Mouse (Mus musculus): ENCODE results near the gene Prss46. TPM values are rescaled to one million over a fixed set of nuclear protein-coding genes. Genes with fewer than 3 reads are reported as not detected.
A peak's percentile ranks its signal among the peaks of the same experiment; 100 is the strongest.

Gene Prss46
- polyA plus RNA-seq, 1 experiment from 2014 or later, result not detected

- 82% methylated on average over 19 of the region's 19 CpGs for WGBS
- ATAC-seq (ENCODE audit: low FRiP score, low read depth), result no peak
- Histone ChIP-seq H3K27me3 (no peaks in the 10 kb centered on the region), H3K36me3 (no peaks in the 10 kb centered on the region), H3K9ac (no peak within 1 kb of the TSS), H3K9me3 (no peaks in the 10 kb centered on the region), H3K27ac (replicated peaks) (no peak within 1 kb of the TSS), H3K4me2 (no peak within 1 kb of the TSS), H3K4me3 (no peak within 1 kb of the TSS), H3K4me1 (replicated peaks) (no peaks in the 10 kb centered on the region)
These were observed 9.9 kb upstream of the Prss46 start, which contains the start of gene Prss45 for GRCm38 (mm10) chr9:110834411-110834810. TSS of gene Prss45 (plus strand) at chr9:110834588.

- no peak overlapping the region for H3K4me3 ChIP-seq
- H3K36me3 ChIP-seq, result no peaks in the 10 kb centered on the region
- no peaks in the 10 kb centered on the region for H3K9me3 ChIP-seq
- no peak overlapping the region for H3K9ac ChIP-seq
- no peak for ATAC-seq (ENCODE audit: low FRiP score, low read depth)
- H3K27ac ChIP-seq (replicated peaks), result no peak overlapping the region
- no peaks in the 10 kb centered on the region for H3K27me3 ChIP-seq
- whole genome bisulfite sequencing, result 42% methylated on average over 10 of the region's 10 CpGs
- no peak overlapping the region for H3K4me2 ChIP-seq
- H3K4me1 ChIP-seq (replicated peaks), result no peaks in the 10 kb centered on the region
These were observed 9.3 kb upstream of the Prss46 start for GRCm38 (mm10) chr9:110834961-110835360.

GRCm38 (mm10) chr9:110836112-110836511, 8.2 kb upstream of the Prss46 start:
- Histone ChIP-seq H3K27ac (replicated peaks) (no peak overlapping the region), H3K4me3 (no peak overlapping the region), H3K36me3 (no peaks in the 10 kb centered on the region), H3K9me3 (no peaks in the 10 kb centered on the region), H3K4me2 (no peak overlapping the region), H3K4me1 (replicated peaks) (no peaks in the 10 kb centered on the region), H3K27me3 (no peaks in the 10 kb centered on the region), H3K9ac (no peak overlapping the region)
- ATAC-seq (ENCODE audit: low FRiP score, low read depth), result no peak
- 48% methylated on average over 2 of the region's 2 CpGs for WGBS

GRCm38 (mm10) chr9:110840905-110841304, 3.4 kb upstream of the Prss46 start:
- Histone ChIP-seq H3K9ac (no peak overlapping the region), H3K27ac (replicated peaks) (no peak overlapping the region), H3K27me3 (no peaks in the 10 kb centered on the region), H3K4me1 (replicated peaks) (no peaks in the 10 kb centered on the region), H3K9me3 (no peaks in the 10 kb centered on the region), H3K4me2 (no peak overlapping the region), H3K36me3 (no peaks in the 10 kb centered on the region), H3K4me3 (no peak overlapping the region)
- 64% methylated on average over 6 of the region's 6 CpGs for WGBS
- ATAC-seq (ENCODE audit: low FRiP score, low read depth), result no peak

- ATAC-seq (ENCODE audit: low FRiP score, low read depth), result no peak
- WGBS, result 85% methylated on average over 2 of the region's 2 CpGs
- Histone ChIP-seq H3K27me3 (no peaks in the 10 kb centered on the region), H3K9ac (no peak overlapping the region), H3K9me3 (no peaks in the 10 kb centered on the region), H3K4me1 (replicated peaks) (no peaks in the 10 kb centered on the region), H3K4me2 (no peak overlapping the region), H3K27ac (replicated peaks) (no peak overlapping the region), H3K4me3 (no peak overlapping the region), H3K36me3 (no peaks in the 10 kb centered on the region)
These were observed 2.9 kb upstream of the Prss46 start for GRCm38 (mm10) chr9:110841438-110841837.

GRCm38 (mm10) chr9:110849162-110849561, 4.9 kb downstream of the Prss46 start:
- no peak overlapping the region for H3K4me2 ChIP-seq
- no peak overlapping the region for H3K4me3 ChIP-seq
- no peaks in the 10 kb centered on the region for H3K4me1 ChIP-seq (replicated peaks)
- no peak for ATAC-seq (ENCODE audit: low FRiP score, low read depth)
- H3K27ac ChIP-seq (replicated peaks), result no peak overlapping the region
- H3K9me3 ChIP-seq, result no peaks in the 10 kb centered on the region
- no peaks in the 10 kb centered on the region for H3K36me3 ChIP-seq
- WGBS, result 77% methylated on average over 7 of the region's 7 CpGs
- no peak overlapping the region for H3K9ac ChIP-seq
- H3K27me3 ChIP-seq, result no peaks in the 10 kb centered on the region

GRCm38 (mm10) chr9:110855903-110856302, 11.6 kb downstream of the Prss46 start:
- WGBS, result 77% methylated on average over 7 of the region's 7 CpGs
- no peak overlapping the region for H3K9ac ChIP-seq
- no peak overlapping the region for H3K27ac ChIP-seq (replicated peaks)
- H3K4me1 ChIP-seq (replicated peaks), result peaks cover 6% of the 10 kb centered on the region
- no peaks in the 10 kb centered on the region for H3K9me3 ChIP-seq
- ATAC-seq (ENCODE audit: low FRiP score, low read depth), result no peak
- H3K36me3 ChIP-seq, result no peaks in the 10 kb centered on the region
- no peak overlapping the region for H3K4me3 ChIP-seq
- peaks cover 14% of the 10 kb centered on the region for H3K27me3 ChIP-seq
- no peak overlapping the region for H3K4me2 ChIP-seq

- ATAC-seq (ENCODE audit: low FRiP score, low read depth), result no peak
These were observed 12.6 kb downstream of the Prss46 start for GRCm38 (mm10) chr9:110856920-110857319.

GRCm38 (mm10) chr9:110857781-110858472, 13.6 kb downstream of the Prss46 start, which contains the start of gene Prss50:
TSS of gene Prss50 (plus strand) at chr9:110857967.
- Histone ChIP-seq H3K4me2 (peak within 1 kb of the TSS; percentile 54), H3K27ac (replicated peaks) (no peak within 1 kb of the TSS), H3K4me1 (replicated peaks) (peaks cover 6% of the 10 kb centered on the region), H3K36me3 (no peaks in the 10 kb centered on the region), H3K9ac (no peak within 1 kb of the TSS), H3K9me3 (no peaks in the 10 kb centered on the region), H3K4me3 (peak within 1 kb of the TSS; percentile 27), H3K27me3 (peaks cover 14% of the 10 kb centered on the region)
- 11% methylated on average over 44 of the region's 50 CpGs for WGBS
- ATAC-seq (ENCODE audit: low FRiP score, low read depth), result no peak

More at GRCm38 (mm10) chr9:110856920-110857319, 12.6 kb downstream of the Prss46 start:
- no peaks in the 10 kb centered on the region for H3K9me3 ChIP-seq
- no peak overlapping the region for H3K4me2 ChIP-seq
- H3K9ac ChIP-seq, result no peak overlapping the region
- peaks cover 14% of the 10 kb centered on the region for H3K27me3 ChIP-seq
- no peak overlapping the region for H3K4me3 ChIP-seq
- peaks cover 6% of the 10 kb centered on the region for H3K4me1 ChIP-seq (replicated peaks)
- H3K36me3 ChIP-seq, result no peaks in the 10 kb centered on the region
- no peak overlapping the region for H3K27ac ChIP-seq (replicated peaks)
- WGBS, result 68% methylated on average over 4 of the region's 4 CpGs

- 62% methylated on average over 5 of the region's 5 CpGs for WGBS
- Histone ChIP-seq H3K4me1 (replicated peaks) (peaks cover 6% of the 10 kb centered on the region), H3K4me3 (no peak overlapping the region), H3K9ac (no peak overlapping the region), H3K27me3 (peaks cover 14% of the 10 kb centered on the region), H3K9me3 (no peaks in the 10 kb centered on the region), H3K27ac (replicated peaks) (no peak overlapping the region), H3K4me2 (no peak overlapping the region), H3K36me3 (no peaks in the 10 kb centered on the region)
- ATAC-seq (ENCODE audit: low FRiP score, low read depth), result no peak
These were observed 14.2 kb downstream of the Prss46 start for GRCm38 (mm10) chr9:110858523-110858922.

GRCm38 (mm10) chr9:110858967-110859596, 14.8 kb downstream of the Prss46 start:
- Histone ChIP-seq H3K9me3 (no peaks in the 10 kb centered on the region), H3K27ac (replicated peaks) (no peak overlapping the region), H3K9ac (no peak overlapping the region), H3K4me3 (no peak overlapping the region), H3K27me3 (peaks cover 14% of the 10 kb centered on the region), H3K36me3 (no peaks in the 10 kb centered on the region), H3K4me2 (no peak overlapping the region), H3K4me1 (replicated peaks) (peaks cover 6% of the 10 kb centered on the region)
- ATAC-seq (ENCODE audit: low FRiP score, low read depth), result no peak
- WGBS, result 82% methylated on average over 5 of the region's 5 CpGs

- Histone ChIP-seq H3K4me2 (no peak overlapping the region), H3K27me3 (peaks cover 6% of the 10 kb centered on the region; the same call in 1 of the 2 replicates), H3K27ac (replicated peaks) (no peak overlapping the region), H3K9me3 (no peaks in the 10 kb centered on the region), H3K4me3 (no peak overlapping the region), H3K4me1 (replicated peaks) (peaks cover 25% of the 10 kb centered on the region), H3K36me3 (no peaks in the 10 kb centered on the region), H3K9ac (no peak overlapping the region)
- WGBS, result 20% methylated on average over 7 of the region's 7 CpGs
- no peak for ATAC-seq (ENCODE audit: low FRiP score, low read depth)
These were observed 26.7 kb downstream of the Prss46 start for GRCm38 (mm10) chr9:110871030-110871429.
